Mouse (Mus musculus) heart, postnatal 0 days (tissue): ENCODE data around the gene Swsap1. TPM values are rescaled to one million over a fixed set of nuclear protein-coding genes. Genes with fewer than 3 reads are reported as not detected.

Experiments
- ATAC-seq: fragments of 200-750 bp; cut with Nextera tagmentation; 2 replicates; pipeline ENCODE4 v1.8.0; 2017; ENCODE audit warnings: low read depth, moderate number of reproducible peaks, moderate library complexity; ENCODE audit not compliant: insufficient read depth
- DNase-seq: peaks from one replicate; pipeline ENCODE4 v3.0.0-alpha.2; 2016; ENCODE audit warnings: low spot score
- H3K27ac ChIP-seq: fragments of 300-500 bp; sonication (generic); 2 replicates; pipeline ENCODE4 v1.5.1; 2014; ENCODE audit warnings: low read depth, mild to moderate bottlenecking
- H3K27me3 ChIP-seq: fragments of 300-500 bp; sonication (generic); 2 replicates; pipeline ENCODE4 v1.6.1; 2014; ENCODE audit warnings: low read length, mixed read lengths; ENCODE audit not compliant: control insufficient read depth, insufficient read depth
- H3K36me3 ChIP-seq: fragments of 300-500 bp; sonication (generic); replicated peaks from 2 replicates; pipeline ENCODE4 v1.6.1; 2014; ENCODE audit warnings: low read length, mixed read lengths; ENCODE audit not compliant: control insufficient read depth, insufficient read depth
- H3K4me1 ChIP-seq: fragments of 300-500 bp; sonication (generic); 2 replicates; pipeline ENCODE4 v1.6.1; 2014; ENCODE audit warnings: antibody characterized with exemption; ENCODE audit not compliant: control insufficient read depth, insufficient read depth
- H3K4me2 ChIP-seq: fragments of 300-500 bp; sonication (generic); 2 replicates; pipeline ENCODE4 v1.6.1; 2014; ENCODE audit warnings: low read depth, mild to moderate bottlenecking, low read length, moderate library complexity
- H3K4me3 ChIP-seq: fragments of 300-500 bp; sonication (generic); 2 replicates; pipeline ENCODE4 v1.5.1; 2014; ENCODE audit warnings: low read depth, low read length
- H3K9ac ChIP-seq: fragments of 300-500 bp; sonication (generic); replicated peaks from 2 replicates; pipeline ENCODE4 v1.6.1; 2014; ENCODE audit warnings: low read depth, low read length, mixed read lengths
- H3K9me3 ChIP-seq: fragments of 300-500 bp; sonication (generic); replicated peaks from 2 replicates; pipeline ENCODE4 v1.6.1; 2016; ENCODE audit warnings: low read length; ENCODE audit not compliant: control insufficient read depth
- CTCF ChIP-seq: IDR thresholded peaks from 2 replicates; pipeline ENCODE4 v1.5.1; 2016; ENCODE audit warnings: antibody characterized with exemption, control low read depth, low read depth
- EP300 ChIP-seq: IDR thresholded peaks from 2 replicates; pipeline ENCODE4 v1.6.1; 2016; ENCODE audit warnings: antibody characterized with exemption, low read depth
- WGBS: fragments of 180-500 bp; shearing (Covaris S2); extraction: QIAGEN DNeasy Blood & Tissue Kit; methylation state at CpG from one replicate; pipeline ENCODE4 v1.1.7; 2014; 5-methylcytosine and 5-hydroxymethylcytosine counted together
- polyA plus RNA-seq: library from polyadenylated mRNA; unstranded; fragments of >200 nt; fragmentation: Nextera tagmentation; extraction: Ambion mirVana; gene quantifications from 2 replicates; pipeline ENCODE4 v1.2.1, GENCODE M21; 2015
- total RNA-seq: library from RNA; depleted of rRNA; stranded (reverse); fragments of >200 nt; gene quantifications from 2 replicates; pipeline ENCODE4 v1.2.3, GENCODE M21; 2014; ENCODE audit warnings: low replicate concordance

Gene Swsap1
- total and polyA plus RNA-seq, 2 experiments from 2014 or later: 4.6 to 19.5 TPM

- 75% methylated on average over 3 of the region's 3 CpGs for WGBS
- Histone ChIP-seq H3K27me3 (peaks cover 35% of the 10 kb centered on the region), H3K9me3 (no peaks in the 10 kb centered on the region), H3K4me3 (no peak overlapping the region), H3K4me1 (no peaks in the 10 kb centered on the region), H3K4me2 (no peak overlapping the region), H3K36me3 (no peaks in the 10 kb centered on the region), H3K27ac (no peak overlapping the region), H3K9ac (no peak overlapping the region)
- ATAC-seq: no peak
- DNase-seq: no peak
- TF ChIP-seq EP300: no peak
- TF ChIP-seq CTCF: no peak
These were observed 40.8 kb downstream of the Swsap1 start for GRCm38 (mm10) chr9:21996178-21996867.

- no peak for DNase-seq
- Histone ChIP-seq H3K9ac (no peak overlapping the region), H3K9me3 (no peaks in the 10 kb centered on the region), H3K4me2 (no peak overlapping the region), H3K27ac (no peak overlapping the region), H3K4me3 (no peak overlapping the region), H3K4me1 (peaks cover 10% of the 10 kb centered on the region), H3K27me3 (peaks cover 8% of the 10 kb centered on the region; the same call in 1 of the 2 replicates), H3K36me3 (peaks cover 11% of the 10 kb centered on the region)
- ATAC-seq: no peak
- 88% methylated on average over 6 of the region's 6 CpGs for WGBS
- TF ChIP-seq CTCF (no peak), EP300 (no peak)
These were observed 44.7 kb downstream of the Swsap1 start for GRCm38 (mm10) chr9:22000296-22000695.

GRCm38 (mm10) chr9:22001633-22002032 is 46.1 kb downstream of the Swsap1 start:
- Histone ChIP-seq H3K4me1 (peaks cover 10% of the 10 kb centered on the region), H3K27ac (no peak overlapping the region), H3K27me3 (peaks cover 8% of the 10 kb centered on the region; the same call in 1 of the 2 replicates), H3K36me3 (peaks cover 24% of the 10 kb centered on the region), H3K9ac (no peak overlapping the region), H3K4me3 (no peak overlapping the region), H3K4me2 (no peak overlapping the region), H3K9me3 (no peaks in the 10 kb centered on the region)
- TF ChIP-seq CTCF: no peak
- 83% methylated on average over 4 of the region's 4 CpGs for WGBS
- ATAC-seq: no peak
- no peak for DNase-seq

- Histone ChIP-seq H3K36me3 (peaks cover 33% of the 10 kb centered on the region), H3K4me1 (peaks cover 10% of the 10 kb centered on the region), H3K4me3 (peak within 1 kb of the TSS; percentile 67), H3K4me2 (peak within 1 kb of the TSS; percentile 76), H3K27ac (peak within 1 kb of the TSS; percentile 57), H3K9me3 (no peaks in the 10 kb centered on the region), H3K9ac (peak within 1 kb of the TSS; percentile 49), H3K27me3 (peaks cover 8% of the 10 kb centered on the region; the same call in 1 of the 2 replicates)
- 6% methylated on average over 57 of the region's 57 CpGs for WGBS
- peak; percentile 98 for ATAC-seq
- DNase-seq: peak; percentile 99
- TF ChIP-seq EP300 (peak; percentile 39; the same call in 1 of the 2 replicates), CTCF (no peak)
These were observed 46.9 kb downstream of the Swsap1 start, which contains the start of the genes Ccdc151 and Prkcsh for GRCm38 (mm10) chr9:22002194-22003162. Gene Ccdc151 (minus strand): TSS chr9:22002634. Gene Prkcsh (plus strand): TSS chr9:22002806.

GRCm38 (mm10) chr9:22003163-22003554 is 47.6 kb downstream of the Swsap1 start:
- Histone ChIP-seq H3K4me1 (peaks cover 10% of the 10 kb centered on the region), H3K36me3 (peaks cover 40% of the 10 kb centered on the region), H3K27ac (peak overlapping the region; percentile 57), H3K4me3 (peak overlapping the region; percentile 67), H3K9ac (peak overlapping the region; percentile 49), H3K4me2 (peak overlapping the region; percentile 76), H3K27me3 (0 out of 2 replicates have a peak, but pooled peaks cover 8% of the 10 kb centered on the region), H3K9me3 (no peaks in the 10 kb centered on the region)
- under 1% methylated on average over 18 of the region's 18 CpGs for WGBS
- ATAC-seq: no peak
- no peak for TF ChIP-seq EP300
- no peak for TF ChIP-seq CTCF
- DNase-seq: peak; percentile 42
